Mouse (Mus musculus) forebrain, embryonic 10.5 days (tissue): ENCODE data around the gene Reps1. TPM values are rescaled to one million over a fixed set of nuclear protein-coding genes. Genes with fewer than 3 reads are reported as not detected.
"Not testable (repeated sequence)": the region's sequence is repeated elsewhere in the genome, so short reads cannot be mapped to it uniquely, and the experiment has no call there.

ENCODE experiments used
- DNase-seq: peaks from one replicate; pipeline ENCODE4 v3.0.0-alpha.2; 2017; ENCODE audit warnings: low spot score; ENCODE audit errors: extremely low spot score
- H3K27ac ChIP-seq: fragments of 300-500 bp; sonication (generic); 2 replicates; pipeline ENCODE4 v1.5.1; 2016; ENCODE audit warnings: mild to moderate bottlenecking
- H3K27me3 ChIP-seq: fragments of 300-500 bp; sonication (generic); 2 replicates; pipeline ENCODE4 v1.6.1; 2016; ENCODE audit warnings: mild to moderate bottlenecking; ENCODE audit not compliant: poor library complexity, severe bottlenecking
- H3K36me3 ChIP-seq: fragments of 300-500 bp; sonication (generic); replicated peaks from 2 replicates; pipeline ENCODE4 v1.6.1; 2016; ENCODE audit warnings: mild to moderate bottlenecking, moderate library complexity
- H3K4me1 ChIP-seq: fragments of 300-500 bp; sonication (generic); 2 replicates; pipeline ENCODE4 v1.6.1; 2016
- H3K4me3 ChIP-seq: fragments of 300-500 bp; sonication (generic); 2 replicates; pipeline ENCODE4 v1.5.1; 2016; ENCODE audit warnings: mild to moderate bottlenecking, moderate library complexity
- H3K9me3 ChIP-seq: fragments of 300-500 bp; sonication (generic); 2 replicates; pipeline ENCODE4 v1.6.1; 2016; ENCODE audit warnings: mild to moderate bottlenecking, moderate library complexity
- WGBS: fragments of 180-500 bp; shearing (Covaris S2); methylation state at CpG from one replicate; pipeline ENCODE4 v1.1.7; 2016; 5-methylcytosine and 5-hydroxymethylcytosine counted together
- polyA plus RNA-seq: library from polyadenylated mRNA; unstranded; fragments of >200 nt; fragmentation: Nextera tagmentation; extraction: Ambion mirVana; gene quantifications from 2 replicates; pipeline ENCODE4 v1.2.1, GENCODE M21; 2016

Gene Reps1
- polyA plus RNA-seq, 1 experiment from 2014 or later, result 13.5 TPM

DNA sequence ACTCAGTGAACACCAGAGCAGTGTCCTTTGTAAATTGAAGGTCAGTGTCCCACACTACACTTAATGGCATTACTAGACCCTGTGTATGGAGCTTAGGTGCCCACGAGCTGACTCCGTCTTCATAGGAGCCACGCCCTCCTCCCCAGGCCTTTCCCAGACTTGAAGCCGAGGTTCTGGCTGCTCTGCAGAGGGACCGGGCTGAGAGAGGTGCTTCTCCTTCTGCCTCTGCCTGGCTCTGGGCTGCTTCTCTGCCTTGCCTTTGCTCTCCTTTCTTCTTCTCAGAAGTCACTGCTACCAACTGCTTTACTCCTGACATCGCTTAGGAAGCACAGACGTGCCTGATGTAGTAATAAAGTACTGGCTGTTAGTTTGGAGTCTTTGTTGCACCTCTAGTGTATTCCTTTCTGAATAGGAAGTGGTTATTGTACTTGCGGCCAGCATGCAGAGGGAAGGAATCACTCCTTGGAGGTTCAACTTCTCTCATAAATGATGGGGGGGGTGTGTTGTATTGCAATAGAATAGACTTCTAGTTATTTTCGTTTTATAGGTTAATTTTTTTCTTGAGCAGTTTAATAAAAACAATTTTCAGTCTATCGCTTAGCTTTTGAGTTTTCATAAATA lies 57.9 kb downstream of the Reps1 start:
- H3K27me3 ChIP-seq, result no peaks in the 10 kb centered on the region
- H3K36me3 ChIP-seq, result peaks cover 57% of the 10 kb centered on the region
- H3K9me3 ChIP-seq, result no peaks in the 10 kb centered on the region
- WGBS, result 86% methylated on average over 10 of the region's 10 CpGs
- H3K4me1 ChIP-seq, result no peaks in the 10 kb centered on the region
- DNase-seq, result no peak
- no peak overlapping the region for H3K27ac ChIP-seq
- no peak overlapping the region for H3K4me3 ChIP-seq

DNA sequence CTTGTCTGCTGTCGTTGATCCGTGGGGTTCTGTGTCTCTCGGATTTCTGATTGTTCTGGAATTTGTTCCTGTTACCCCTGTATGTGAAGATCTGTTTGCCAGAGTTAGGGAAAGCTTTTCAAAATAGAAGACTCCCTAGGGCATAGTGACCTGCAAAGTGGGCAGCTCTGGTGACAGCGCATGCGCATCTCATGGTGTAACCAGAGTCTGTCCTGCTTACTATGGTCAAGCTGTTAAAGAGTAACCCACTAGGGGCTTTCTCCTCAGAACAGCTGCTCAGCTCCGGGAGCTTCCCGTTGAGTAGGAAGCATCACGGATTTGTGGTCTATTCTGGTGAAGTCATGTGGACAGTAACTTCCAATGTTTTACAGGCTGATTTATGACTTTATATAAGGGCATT lies 62.7 kb downstream of the Reps1 start:
- H3K4me3 ChIP-seq, result no peak overlapping the region
- WGBS, result 93% methylated on average over 8 of the region's 8 CpGs
- DNase-seq, result no peak
- no peaks in the 10 kb centered on the region for H3K27me3 ChIP-seq
- no peaks in the 10 kb centered on the region for H3K9me3 ChIP-seq
- H3K27ac ChIP-seq, result no peak overlapping the region
- peaks cover 89% of the 10 kb centered on the region for H3K36me3 ChIP-seq
- no peaks in the 10 kb centered on the region for H3K4me1 ChIP-seq

DNA sequence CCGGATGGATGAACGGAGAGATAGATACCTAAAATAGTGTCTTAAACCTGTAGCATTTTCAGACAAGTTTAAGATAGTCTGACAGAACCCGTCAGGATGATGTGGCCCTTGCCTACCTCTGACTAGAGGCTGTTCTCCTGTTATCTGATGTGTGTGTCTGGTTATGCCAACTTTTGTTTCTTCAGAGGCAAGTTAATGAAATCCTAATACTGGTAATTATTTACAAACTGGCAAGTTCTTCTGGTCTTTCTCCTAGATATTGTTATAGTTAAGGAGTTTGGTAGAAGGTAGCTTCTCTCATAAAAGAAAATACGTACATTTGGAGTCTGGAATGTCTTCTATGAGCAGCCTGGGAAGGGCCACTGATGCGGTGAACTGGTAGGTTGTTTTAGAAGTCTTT lies 74.6 kb downstream of the Reps1 start:
- peaks cover 23% of the 10 kb centered on the region for H3K36me3 ChIP-seq
- no peak overlapping the region for H3K27ac ChIP-seq
- no peak overlapping the region for H3K4me3 ChIP-seq
- no peaks in the 10 kb centered on the region for H3K27me3 ChIP-seq
- H3K9me3 ChIP-seq, result no peaks in the 10 kb centered on the region
- 95% methylated on average over 5 of the region's 5 CpGs for WGBS
- DNase-seq, result no peak
- H3K4me1 ChIP-seq, result no peaks in the 10 kb centered on the region

DNA sequence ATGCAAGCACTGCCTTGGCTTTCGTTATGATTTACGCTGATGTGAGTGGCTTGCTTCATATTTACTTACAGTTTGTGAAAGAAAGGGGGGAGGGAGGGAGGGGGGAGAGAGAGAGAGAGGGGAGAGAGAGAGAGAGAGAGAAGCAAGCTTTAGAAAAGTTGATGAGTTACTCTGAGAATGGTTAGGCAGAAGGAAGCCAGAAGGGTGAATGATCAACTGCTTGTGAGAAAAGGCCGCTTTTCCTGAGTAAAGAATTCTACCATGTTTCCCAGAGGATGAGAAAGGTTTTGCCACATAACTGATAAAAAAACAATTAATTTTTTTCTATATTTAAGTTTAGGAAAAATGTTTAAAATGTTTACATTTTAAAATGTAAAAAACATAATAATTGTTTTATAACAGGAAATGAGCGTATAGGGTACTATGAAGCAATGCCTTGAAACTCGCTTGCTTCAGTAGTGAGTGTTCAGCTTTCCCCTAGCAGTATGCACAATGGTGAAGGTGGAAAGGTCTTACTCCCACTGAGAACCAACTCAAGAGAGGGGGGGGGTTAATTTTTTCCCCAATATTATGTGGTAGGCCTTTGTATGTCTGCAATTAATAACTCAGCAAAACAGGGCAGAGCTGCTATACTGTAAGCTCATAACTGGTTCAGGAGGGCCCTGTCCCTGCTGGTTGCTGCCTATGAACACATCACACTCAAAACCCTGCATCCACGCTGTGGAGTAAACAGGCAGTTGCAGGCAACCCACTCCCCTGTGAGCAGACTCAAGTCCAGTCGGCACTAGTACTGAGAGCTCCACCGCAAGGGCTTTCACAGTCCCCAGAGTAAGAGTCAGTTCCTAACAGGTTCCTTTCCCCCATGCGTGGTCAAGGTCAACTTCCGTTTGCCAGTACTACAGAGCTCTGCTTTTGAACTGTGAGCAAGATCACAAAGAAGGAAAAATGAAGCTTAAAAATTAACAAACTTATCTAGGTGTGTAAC lies 76.3 kb downstream of the Reps1 start:
- Histone ChIP-seq H3K27me3 (no peaks in the 10 kb centered on the region), H3K9me3 (no peaks in the 10 kb centered on the region), H3K4me3 (no peak overlapping the region), H3K27ac (no peak overlapping the region), H3K36me3 (peaks cover 10% of the 10 kb centered on the region), H3K4me1 (no peaks in the 10 kb centered on the region)
- DNase-seq, result peak; percentile 6
- WGBS, result 92% methylated on average over 10 of the region's 10 CpGs

DNA sequence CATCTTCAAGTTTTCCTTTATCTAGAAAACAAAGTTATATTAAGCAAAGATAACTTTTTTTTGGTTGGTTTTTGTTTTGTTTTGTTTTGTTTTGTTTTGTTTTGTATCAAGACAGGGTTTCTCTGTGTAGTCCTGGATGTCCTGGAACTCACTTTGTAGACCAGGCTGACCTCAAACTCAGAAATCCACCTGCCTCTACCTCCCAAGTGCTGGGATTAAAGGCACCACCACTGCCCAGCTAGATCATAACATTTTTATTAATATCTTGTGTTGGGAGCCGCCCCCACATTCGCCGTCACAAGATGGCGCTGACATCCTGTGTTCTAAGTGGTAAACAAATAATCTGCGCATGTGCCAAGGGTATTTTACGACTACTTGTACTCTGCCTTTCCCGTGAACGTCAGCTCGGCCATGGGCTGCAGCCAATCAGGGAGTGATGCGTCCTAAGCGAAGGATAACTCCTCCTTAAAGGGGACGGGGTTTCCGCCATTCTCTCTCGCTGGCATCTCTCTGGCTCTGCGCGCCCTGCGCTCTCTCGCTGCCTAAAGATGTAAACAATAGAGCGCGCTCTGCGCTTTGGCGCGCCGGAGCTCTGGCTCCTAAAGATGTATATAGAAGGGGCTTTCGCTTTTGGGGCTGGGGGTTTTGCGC lies 83.3 kb downstream of the Reps1 start:
- not testable (repeated sequence) for H3K9me3 ChIP-seq, H3K36me3 ChIP-seq, H3K27me3 ChIP-seq, H3K27ac ChIP-seq, DNase-seq, H3K4me1 ChIP-seq
- 77% methylated on average over 15 of the region's 26 CpGs for WGBS
- peak overlapping the region; percentile 37 for H3K4me3 ChIP-seq

DNA sequence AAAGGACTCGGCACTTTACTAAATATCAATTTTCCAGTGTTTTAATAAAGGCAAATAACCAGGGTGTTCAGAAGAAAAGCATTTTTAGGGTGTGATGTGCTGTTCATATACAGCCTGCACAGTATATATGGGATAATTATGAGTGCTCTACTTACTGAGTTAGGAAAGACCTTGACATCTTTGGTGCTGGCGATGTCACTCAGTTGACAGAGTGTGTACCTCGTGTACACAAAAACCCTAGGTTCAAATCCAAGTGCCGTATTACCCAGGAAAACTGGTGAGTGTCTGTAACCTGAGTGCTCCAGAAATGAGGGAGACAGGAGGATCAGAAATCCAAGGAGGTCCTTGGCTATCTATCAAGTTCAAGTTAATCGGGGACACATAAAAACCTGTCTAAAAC lies 84.0 kb downstream of the Reps1 start:
- no peaks in the 10 kb centered on the region for H3K36me3 ChIP-seq
- no peaks in the 10 kb centered on the region for H3K27me3 ChIP-seq
- no peak for DNase-seq
- no peaks in the 10 kb centered on the region for H3K9me3 ChIP-seq
- 89% methylated on average over 5 of the region's 5 CpGs for WGBS
- H3K27ac ChIP-seq, result 0 out of 2 replicates have a peak overlapping the region, but pooled peaks have one; percentile 15
- no peaks in the 10 kb centered on the region for H3K4me1 ChIP-seq
- peak overlapping the region; percentile 37 for H3K4me3 ChIP-seq

DNA sequence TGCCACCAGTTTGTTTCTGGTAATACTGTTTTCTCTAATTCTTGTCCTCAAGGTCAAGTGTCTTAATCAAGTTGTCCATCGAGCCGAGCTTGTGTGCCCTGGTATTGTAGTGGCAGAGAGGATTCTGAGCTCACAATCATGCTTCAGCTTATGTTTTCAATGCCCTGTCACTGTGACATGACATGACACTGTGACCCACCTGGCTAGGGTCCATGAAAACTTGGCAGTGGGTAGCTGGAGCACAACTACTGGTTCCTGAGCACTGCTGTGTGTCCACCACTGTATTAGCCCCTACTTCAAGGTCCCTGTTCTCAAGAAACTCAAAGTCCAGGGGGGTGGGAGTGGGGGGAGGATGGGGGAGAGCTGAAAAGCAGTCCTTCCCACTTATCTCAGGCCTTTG lies 85.7 kb downstream of the Reps1 start:
- DNase-seq, result no peak
- Histone ChIP-seq H3K36me3 (no peaks in the 10 kb centered on the region), H3K27ac (no peak overlapping the region), H3K9me3 (no peaks in the 10 kb centered on the region), H3K27me3 (no peaks in the 10 kb centered on the region), H3K4me3 (no peak overlapping the region), H3K4me1 (no peaks in the 10 kb centered on the region)
- 88% methylated on average over 2 of the region's 2 CpGs for WGBS

DNA sequence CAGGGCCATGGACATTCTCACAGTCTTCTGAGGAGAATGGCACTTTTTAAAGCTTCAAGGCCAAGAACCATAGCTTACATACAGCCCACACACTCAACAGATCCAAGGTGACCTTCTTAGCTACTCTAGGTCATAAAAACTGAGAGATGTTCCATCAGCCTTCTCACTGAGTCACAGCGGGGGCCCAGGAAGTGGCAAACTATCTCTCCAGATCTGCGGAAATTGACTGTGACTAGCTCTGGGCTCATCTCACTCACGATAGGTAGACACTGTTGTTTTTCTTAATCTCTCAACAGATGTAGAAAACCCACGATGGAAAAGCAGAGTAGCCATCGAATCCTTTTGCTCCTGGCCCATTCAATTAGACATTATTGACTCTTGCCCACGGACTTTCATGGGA lies 86.6 kb downstream of the Reps1 start:
- H3K9me3 ChIP-seq, result no peaks in the 10 kb centered on the region
- no peaks in the 10 kb centered on the region for H3K4me1 ChIP-seq
- no peak overlapping the region for H3K4me3 ChIP-seq
- 88% methylated on average over 6 of the region's 6 CpGs for WGBS
- no peaks in the 10 kb centered on the region for H3K36me3 ChIP-seq
- no peaks in the 10 kb centered on the region for H3K27me3 ChIP-seq
- no peak overlapping the region for H3K27ac ChIP-seq
- DNase-seq, result no peak

DNA sequence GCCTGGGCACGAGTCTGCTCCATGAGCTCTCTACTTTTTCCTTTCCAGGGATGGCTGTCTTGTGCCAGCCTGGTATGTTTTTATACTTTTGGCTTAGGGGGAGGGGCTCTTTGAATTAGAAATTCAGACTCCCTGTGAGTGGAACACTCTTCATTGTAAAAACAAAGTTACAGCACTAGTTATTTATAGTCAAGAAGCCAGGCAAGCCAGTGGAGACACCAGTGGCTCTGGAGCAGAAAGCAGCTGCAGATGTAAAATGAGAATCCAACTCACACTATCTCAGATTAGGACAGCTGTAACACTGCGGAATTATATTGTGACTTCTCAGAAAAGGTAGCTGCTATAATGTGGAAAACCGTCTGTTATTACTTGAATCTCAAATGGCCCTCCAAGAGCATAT lies 91.6 kb downstream of the Reps1 start:
- Histone ChIP-seq H3K27me3 (no peaks in the 10 kb centered on the region), H3K27ac (no peak overlapping the region), H3K36me3 (no peaks in the 10 kb centered on the region), H3K4me1 (no peaks in the 10 kb centered on the region), H3K4me3 (no peak overlapping the region), H3K9me3 (no peaks in the 10 kb centered on the region)
- DNase-seq, result no peak
- WGBS, result 86% methylated on average over 3 of the region's 3 CpGs

DNA sequence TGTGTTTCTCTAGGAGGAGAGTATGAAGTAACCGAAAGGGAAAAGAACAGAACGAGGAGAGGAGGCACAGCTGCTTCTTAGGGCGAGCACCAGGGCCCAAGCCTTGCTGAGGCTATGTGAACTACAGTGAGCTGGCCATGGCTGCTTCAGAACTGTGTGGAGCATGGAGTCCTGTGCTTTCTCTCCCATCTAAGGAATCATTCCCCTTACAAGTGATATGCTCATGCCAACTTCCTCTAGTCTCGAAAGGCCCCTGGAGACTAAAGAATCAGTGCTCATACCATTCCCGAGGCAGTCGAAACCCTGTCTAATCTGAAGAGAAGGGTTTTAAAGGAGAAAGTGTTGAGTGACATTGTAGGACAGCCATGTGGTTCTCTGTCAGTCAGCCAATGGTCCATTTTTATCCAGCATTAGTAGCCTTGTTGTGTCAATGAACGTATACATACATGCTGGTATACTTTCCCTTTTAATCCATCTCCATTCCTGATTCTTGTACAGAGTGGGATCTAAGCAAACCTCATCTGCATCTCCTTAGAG lies 106.8 kb downstream of the Reps1 start:
- Histone ChIP-seq H3K9me3 (peaks cover 3% of the 10 kb centered on the region), H3K4me1 (no peaks in the 10 kb centered on the region), H3K4me3 (no peak overlapping the region), H3K27me3 (no peaks in the 10 kb centered on the region), H3K27ac (no peak overlapping the region), H3K36me3 (no peaks in the 10 kb centered on the region)
- DNase-seq, result no peak
- 89% methylated on average over 7 of the region's 7 CpGs for WGBS
